Mouse (Mus musculus): ENCODE results near the gene Slc7a8.

DNA sequence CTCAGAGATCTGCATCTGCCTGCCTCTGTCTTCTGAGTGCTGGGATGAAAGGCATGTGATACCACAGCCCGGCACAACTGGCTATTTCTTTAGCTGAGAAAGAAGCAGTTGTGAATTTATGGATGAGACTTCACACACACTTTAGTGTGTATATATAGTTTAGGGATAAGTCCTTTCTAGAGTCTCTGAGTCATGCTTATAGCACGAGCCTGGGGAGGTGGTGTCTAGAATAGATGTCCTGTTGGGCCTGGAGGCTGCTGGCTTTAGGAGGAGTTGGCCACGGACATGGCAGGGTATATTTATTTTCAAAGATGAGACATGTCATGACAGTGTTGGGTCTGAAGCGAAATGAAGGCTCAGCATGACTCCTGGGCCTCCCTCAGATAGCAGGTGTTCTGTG lies 47.7 kb downstream of the Slc7a8 start:
- no peak for TF ChIP-seq CTCF (IDR thresholded peaks at IDR 0.05; ENCODE audit: borderline replicate concordance, insufficient read depth, low read length)
- TF ChIP-seq POLR2A (IDR thresholded peaks at IDR 0.05; ENCODE audit: low read depth, low read length): no peak
